Mouse (Mus musculus) liver, adult 2 months (tissue): Measurements from ENCODE around the gene Rarres2. TPM values are rescaled to one million over a fixed set of nuclear protein-coding genes. Genes with fewer than 3 reads are reported as not detected.
A peak's percentile ranks its signal among the peaks of the same experiment; 100 is the strongest.

Source experiments
- DNase-seq: peaks from one replicate; pipeline ENCODE4 v3.0.0-alpha.2; 2011; ENCODE audit warnings: low read depth, low spot score; ENCODE audit errors: extremely low read depth
- H3K27ac ChIP-seq: fragments of 200-500 bp; replicated peaks from 2 replicates; pipeline ENCODE4 v1.5.1; 2012; ENCODE audit warnings: low read depth, mild to moderate bottlenecking, control low read depth, inconsistent platforms, low read length; ENCODE audit not compliant: insufficient read depth
- H3K27me3 ChIP-seq: fragments of 200-500 bp; 2 replicates; pipeline ENCODE4 v1.6.1; 2012; ENCODE audit warnings: mild to moderate bottlenecking, moderate library complexity, low read length, inconsistent platforms; ENCODE audit not compliant: control insufficient read depth, insufficient read depth
- H3K36me3 ChIP-seq: fragments of 200-500 bp; 2 replicates; pipeline ENCODE4 v1.6.1; 2012; ENCODE audit warnings: low read length, inconsistent platforms; ENCODE audit not compliant: control insufficient read depth, insufficient read depth
- H3K4me1 ChIP-seq: fragments of 200-500 bp; 2 replicates; pipeline ENCODE4 v1.6.1; 2011; ENCODE audit warnings: low read length; ENCODE audit not compliant: control insufficient read depth, insufficient read depth
- H3K4me3 ChIP-seq: fragments of 200-500 bp; 2 replicates; pipeline ENCODE4 v1.5.1; 2011; ENCODE audit warnings: low read depth, mild to moderate bottlenecking, control low read depth, low read length, moderate library complexity; ENCODE audit not compliant: insufficient read depth
- H3K79me2 ChIP-seq: fragments of 200-500 bp; 2 replicates; pipeline ENCODE4 v1.6.1; 2012; ENCODE audit warnings: inconsistent platforms, mild to moderate bottlenecking, low read length, moderate library complexity; ENCODE audit not compliant: control insufficient read depth, insufficient read depth
- H3K9ac ChIP-seq: fragments of 200-500 bp; 2 replicates; pipeline ENCODE4 v1.6.1; 2012; ENCODE audit warnings: low read depth, mild to moderate bottlenecking, control low read depth, inconsistent platforms, low read length
- CTCF ChIP-seq: fragments of 200-500 bp; IDR thresholded peaks from 2 replicates; pipeline ENCODE4 v1.5.1; 2011; ENCODE audit warnings: low read depth, low read length, control low read depth
- POLR2A ChIP-seq: fragments of 200-500 bp; IDR thresholded peaks from 2 replicates; pipeline ENCODE4 v1.6.1; 2011; ENCODE audit warnings: low read length, control low read depth; ENCODE audit not compliant: insufficient read depth; ENCODE audit errors: extremely low read depth
- WGBS: fragments of 180-500 bp; shearing (Covaris S2); methylation state at CpG from one replicate; pipeline ENCODE4 v1.1.7; 2018; 5-methylcytosine and 5-hydroxymethylcytosine counted together
- polyA plus RNA-seq: library from polyadenylated mRNA; depleted of rRNA; stranded (reverse); fragments of >200 nt; gene quantifications from 2 replicates; pipeline ENCODE4 v1.2.3, GENCODE M21; 2012
- total RNA-seq: library from RNA; depleted of rRNA; stranded (reverse); fragments of >200 nt; gene quantifications from 2 replicates; pipeline ENCODE4 v1.2.3, GENCODE M21; 2014

Rarres2 gene
- total and polyA plus RNA-seq, 2 experiments = 1,160 to 1,282 TPM

DNA sequence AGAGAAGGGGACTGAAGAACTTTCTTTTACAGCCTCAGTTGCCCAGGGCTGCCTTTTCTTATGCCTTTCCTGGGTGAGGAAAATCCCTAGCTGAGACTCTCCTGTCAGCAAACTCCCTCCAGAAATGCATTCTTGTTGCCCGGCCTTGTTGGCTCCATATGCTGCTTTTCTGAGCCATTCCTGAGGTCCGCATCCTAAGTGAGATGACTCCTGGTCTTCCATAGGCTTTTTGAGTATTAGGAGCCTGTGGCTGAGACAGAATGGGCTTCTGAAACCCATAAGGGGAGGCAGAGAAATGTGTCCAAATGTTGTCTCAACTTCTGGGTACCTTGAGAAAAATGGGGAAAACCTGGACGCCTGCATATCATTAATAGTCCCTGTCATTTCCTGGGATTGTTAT is 1.4 kb upstream of the Rarres2 start:
- H3K27me3 ChIP-seq = no peaks in the 10 kb centered on the region
- no peaks in the 10 kb centered on the region for H3K36me3 ChIP-seq
- 86% methylated on average over 3 of the region's 3 CpGs for WGBS
- no peak overlapping the region for H3K9ac ChIP-seq
- peaks cover 3% of the 10 kb centered on the region; the same call in 1 of the 2 replicates for H3K79me2 ChIP-seq
- H3K27ac ChIP-seq = no peak overlapping the region
- H3K4me3 ChIP-seq = no peak overlapping the region
- no peak for DNase-seq
- TF ChIP-seq CTCF (no peak), POLR2A (no peak)
- peaks cover 26% of the 10 kb centered on the region for H3K4me1 ChIP-seq

- Histone ChIP-seq H3K36me3 (no peaks in the 10 kb centered on the region), H3K79me2 (peaks cover 3% of the 10 kb centered on the region; the same call in 1 of the 2 replicates), H3K9ac (no peak overlapping the region), H3K27me3 (no peaks in the 10 kb centered on the region), H3K4me1 (peaks cover 29% of the 10 kb centered on the region), H3K4me3 (no peak overlapping the region), H3K27ac (peak overlapping the region; percentile 22)
- no peak for TF ChIP-seq POLR2A
- TF ChIP-seq CTCF = no peak
- DNase-seq = peak; percentile 49
- whole genome bisulfite sequencing = 29% methylated on average over 10 of the region's 10 CpGs
Measured at GRCm38 (mm10) chr6:48573280-48573679, 691 bp upstream of the Rarres2 start.

DNA sequence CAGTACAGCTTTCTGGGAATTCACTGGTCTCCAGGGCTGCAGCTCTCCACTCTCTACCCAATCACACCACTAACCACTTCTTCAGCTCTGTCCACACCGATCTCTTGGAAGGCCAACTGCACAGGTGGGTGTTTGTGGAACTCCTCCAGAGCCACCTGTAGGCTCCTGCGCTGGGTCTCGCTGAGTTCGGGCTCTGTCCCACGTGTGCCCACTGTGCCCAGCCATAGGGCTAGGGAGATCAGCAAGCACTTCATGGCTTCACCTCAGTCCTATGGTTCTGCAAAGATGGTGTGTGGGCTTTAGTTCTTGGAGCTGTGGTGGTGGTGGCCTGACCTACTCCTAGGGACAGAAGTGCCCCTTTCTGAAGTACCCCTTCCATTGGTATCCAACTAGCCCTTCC is 575 bp downstream of the Rarres2 start:
- H3K79me2 ChIP-seq = peaks cover 3% of the 10 kb centered on the region; the same call in 1 of the 2 replicates
- peak overlapping the region; percentile 95 for H3K27ac ChIP-seq
- H3K9ac ChIP-seq = peak overlapping the region; percentile 85
- H3K4me1 ChIP-seq = peaks cover 29% of the 10 kb centered on the region
- peak overlapping the region; percentile 90 for H3K4me3 ChIP-seq
- no peaks in the 10 kb centered on the region for H3K27me3 ChIP-seq
- peak; percentile 44 for DNase-seq
- no peaks in the 10 kb centered on the region for H3K36me3 ChIP-seq
- WGBS = 24% methylated on average over 5 of the region's 5 CpGs
- TF ChIP-seq CTCF (no peak), POLR2A (no peak)

- WGBS = 31% methylated on average over 7 of the region's 8 CpGs
- Histone ChIP-seq H3K27ac (no peak overlapping the region), H3K9ac (no peak overlapping the region), H3K4me1 (peaks cover 39% of the 10 kb centered on the region), H3K27me3 (no peaks in the 10 kb centered on the region), H3K79me2 (peaks cover 3% of the 10 kb centered on the region; the same call in 1 of the 2 replicates), H3K36me3 (no peaks in the 10 kb centered on the region), H3K4me3 (no peak overlapping the region)
- TF ChIP-seq POLR2A = no peak
- TF ChIP-seq CTCF = no peak
- no peak for DNase-seq
Measured at GRCm38 (mm10) chr6:48569065-48569807, 3.4 kb downstream of the Rarres2 start.

DNA sequence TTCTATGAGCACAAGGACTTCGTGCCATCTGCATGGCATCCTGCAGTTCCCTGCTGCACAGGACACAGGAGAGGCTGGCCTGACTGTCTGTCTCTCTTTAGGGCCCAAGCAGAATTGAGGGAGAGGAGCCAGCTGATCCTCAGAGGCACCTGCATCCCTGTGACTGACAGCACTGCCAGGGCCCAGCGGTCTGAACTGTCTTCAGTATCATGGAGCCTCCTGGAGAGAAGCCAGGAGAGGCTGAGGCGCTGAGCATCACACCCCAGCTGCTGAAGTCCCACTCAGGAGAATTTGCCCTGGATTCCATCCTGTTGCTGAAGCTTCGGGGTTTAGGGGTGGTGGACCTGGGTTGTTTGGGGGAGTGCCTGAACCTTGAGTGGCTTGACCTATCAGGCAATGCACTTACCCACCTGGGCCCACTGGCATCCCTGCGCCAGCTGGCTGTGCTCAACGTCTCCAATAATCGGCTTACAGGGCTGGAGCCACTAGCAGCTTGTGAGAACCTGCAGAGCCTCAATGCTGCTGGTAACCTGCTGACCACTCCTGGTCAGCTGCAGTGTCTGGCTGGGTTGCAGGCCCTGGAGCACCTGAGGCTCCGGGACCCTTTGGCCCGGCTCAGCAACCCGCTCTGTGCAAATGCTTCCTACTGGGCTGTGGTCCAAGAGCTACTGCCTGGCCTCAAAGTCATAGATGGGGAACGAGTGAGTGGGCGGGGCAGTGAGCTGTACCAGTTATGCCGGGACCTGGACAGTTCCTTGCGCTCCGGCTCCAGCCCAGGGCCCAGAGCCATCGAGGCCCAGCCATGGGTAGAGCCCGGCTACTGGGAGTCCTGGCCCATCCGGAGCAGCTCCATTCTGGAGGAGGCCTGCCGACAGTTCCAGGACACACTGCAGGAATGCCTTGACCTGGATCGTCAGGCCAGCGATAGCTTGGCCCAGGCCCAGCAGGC is 4.3 kb downstream of the Rarres2 start:
- H3K27ac ChIP-seq = no peak overlapping the region; the same call in 1 of the 2 replicates
- no peaks in the 10 kb centered on the region for H3K36me3 ChIP-seq
- no peaks in the 10 kb centered on the region for H3K27me3 ChIP-seq
- peaks cover 3% of the 10 kb centered on the region; the same call in 1 of the 2 replicates for H3K79me2 ChIP-seq
- TF ChIP-seq POLR2A (0 out of 2 replicates have a peak, but pooled peaks have one; percentile 37), CTCF (no peak)
- peaks cover 37% of the 10 kb centered on the region for H3K4me1 ChIP-seq
- DNase-seq = peak; percentile 78
- 18% methylated on average over 21 of the region's 21 CpGs for WGBS
- peak overlapping the region; percentile 33; the same call in 1 of the 2 replicates for H3K9ac ChIP-seq
- no peak overlapping the region for H3K4me3 ChIP-seq
